Comparison of ENCODE assay signal across 7 mouse cellular contexts in genomic region chr17:51831121-51831701, GRCm38 (mm10). TPM values are rescaled to one million over a fixed set of nuclear protein-coding genes. Genes with fewer than 3 reads are reported as not detected.
DNase-seq lines count a peak whose midpoint lies in the region; ATAC-seq lines count a peak whose summit lies in the region.

No protein-coding gene starts in this region.

- no peaks in the 10 kb centered on the region for H3K9me3 ChIP-seq in neural tube, embryonic 11.5 days (ENCODE audit: control insufficient read depth, low read length)
- H3K9me3 ChIP-seq in heart, embryonic 16.5 days (replicated peaks; ENCODE audit: control insufficient read depth, low read length), result no peaks in the 10 kb centered on the region
- H3K9me3 ChIP-seq in megakaryocyte, embryonic 14.5 days, result no peaks in the 10 kb centered on the region

- 18% methylated on average over 14 of the region's 14 CpGs for WGBS in neural tube, embryonic 11.5 days
- 12% methylated on average over 14 of the region's 14 CpGs for WGBS in heart, embryonic 16.5 days

- peaks cover 26% of the 10 kb centered on the region for H3K27me3 ChIP-seq in neural tube, embryonic 11.5 days (ENCODE audit: control insufficient read depth, insufficient read depth, low read length)
- peaks cover 45% of the 10 kb centered on the region for H3K27me3 ChIP-seq in heart, embryonic 16.5 days (ENCODE audit: control insufficient read depth, insufficient read depth, low read length)
- H3K27me3 ChIP-seq in megakaryocyte, embryonic 14.5 days (replicated peaks), result peaks cover 77% of the 10 kb centered on the region

- peaks cover 12% of the 10 kb centered on the region for H3K4me1 ChIP-seq in neural tube, embryonic 11.5 days (ENCODE audit: control insufficient read depth, insufficient read depth, low read length)
- H3K4me1 ChIP-seq in heart, embryonic 16.5 days (ENCODE audit: control insufficient read depth, insufficient read depth, low read length), result peaks cover 13% of the 10 kb centered on the region
- H3K4me1 ChIP-seq in megakaryocyte, embryonic 14.5 days, result peaks cover 22% of the 10 kb centered on the region

- peak overlapping the region; percentile 98 for H3K4me2 ChIP-seq in neural tube, embryonic 11.5 days (ENCODE audit: low read depth)
- peak overlapping the region; percentile 100 for H3K4me2 ChIP-seq in heart, embryonic 16.5 days (ENCODE audit: low read depth, low read length)

- H3K9ac ChIP-seq in neural tube, embryonic 11.5 days (ENCODE audit: low read length), result peak overlapping the region; percentile 69; the same call in 1 of the 2 replicates
- H3K9ac ChIP-seq in heart, embryonic 16.5 days (ENCODE audit: low read length), result peak overlapping the region; percentile 79

- no peaks in the 10 kb centered on the region for H3K36me3 ChIP-seq in neural tube, embryonic 11.5 days (ENCODE audit: control insufficient read depth, insufficient read depth, low read length)
- H3K36me3 ChIP-seq in heart, embryonic 16.5 days (ENCODE audit: control insufficient read depth, insufficient read depth), result no peaks in the 10 kb centered on the region
- no peaks in the 10 kb centered on the region for H3K36me3 ChIP-seq in megakaryocyte, embryonic 14.5 days (replicated peaks; ENCODE audit: low read length)

- peak overlapping the region; percentile 73 for H3K4me3 ChIP-seq in neural tube, embryonic 11.5 days (ENCODE audit: low read depth, low read length)
- peak overlapping the region; percentile 82 for H3K4me3 ChIP-seq in heart, embryonic 16.5 days (ENCODE audit: low read length)
- H3K4me3 ChIP-seq in megakaryocyte, embryonic 14.5 days (replicated peaks), result peak overlapping the region; percentile 92

- DNase-seq in neural tube, embryonic 11.5 days (ENCODE audit: low spot score), result no peak
- no peak for DNase-seq in neural tube, embryonic 10.5 days (ENCODE audit: extremely low spot score, low spot score)
- DNase-seq in thymus, postnatal 4 days, result peak; percentile 54
- DNase-seq in adrenal gland, postnatal 10 days, result no peak
- no peak for DNase-seq in right cerebral cortex, adult 18-20 months

- H3K27ac ChIP-seq in neural tube, embryonic 11.5 days (ENCODE audit: low read depth, low read length), result no peak overlapping the region
- no peak overlapping the region for H3K27ac ChIP-seq in heart, embryonic 16.5 days (ENCODE audit: low read length)

- no peak for ATAC-seq in neural tube, embryonic 11.5 days (ENCODE audit: insufficient read depth, low FRiP score, low TSS enrichment)
- no peak for ATAC-seq in heart, embryonic 16.5 days (replicated peaks; ENCODE audit: extremely low read depth, insufficient read depth, low FRiP score)

RNA-seq across cellular contexts. Expression of gene Satb1, which starts 1.9 kb away (rescaled TPM):
- polyA plus RNA-seq in neural tube, embryonic 11.5 days (2014; fragmentation: Nextera tagmentation; extraction: Ambion mirVana), result 28.4 and 33.5 TPM in 2 replicates
- 14.0 and 34.0 TPM in 2 replicates for polyA plus RNA-seq in heart, embryonic 16.5 days (2015; fragmentation: Nextera tagmentation; extraction: Ambion mirVana)
- polyA plus RNA-seq in megakaryocyte, embryonic 14.5 days (2012; ENCODE audit: insufficient read depth, low replicate concordance), result 0.46 and 0.52 TPM in 2 replicates
- total RNA-seq in adrenal gland, postnatal 10 days (2021), result 10 to 100 TPM; 26.4 to 27.5 TPM
